Mouse (Mus musculus): Measurements from ENCODE around the gene Ipmk. TPM values are rescaled to one million over a fixed set of nuclear protein-coding genes. Genes with fewer than 3 reads are reported as not detected.
"Not testable (repeated sequence)": the region's sequence is repeated elsewhere in the genome, so short reads cannot be mapped to it uniquely, and the experiment has no call there.

Ipmk gene
- polyA plus RNA-seq, 1 experiment, result 12.0 TPM

GRCm38 (mm10) chr10:71371881-71372280 is 24.3 kb downstream of the Ipmk start:
- no peak for DNase-seq (ENCODE audit: low spot score)

- DNase-seq (ENCODE audit: low spot score), result no peak
These were observed 26.1 kb downstream of the Ipmk start for GRCm38 (mm10) chr10:71373706-71374105.

- DNase-seq (ENCODE audit: low spot score), result no peak
These were observed 28.5 kb downstream of the Ipmk start for GRCm38 (mm10) chr10:71376014-71376413.

GRCm38 (mm10) chr10:71380406-71380805 is 32.8 kb downstream of the Ipmk start:
- no peak for DNase-seq (ENCODE audit: low spot score)

GRCm38 (mm10) chr10:71381471-71382033 is 34.0 kb downstream of the Ipmk start:
- no peak for DNase-seq (ENCODE audit: low spot score)

- DNase-seq (ENCODE audit: low spot score), result no peak
These were observed 34.5 kb downstream of the Ipmk start for GRCm38 (mm10) chr10:71382109-71382508.

GRCm38 (mm10) chr10:71382858-71383551 is 35.4 kb downstream of the Ipmk start:
- DNase-seq (ENCODE audit: low spot score), result no peak

- DNase-seq (ENCODE audit: low spot score), result not testable (repeated sequence)
These were observed 36.0 kb downstream of the Ipmk start for GRCm38 (mm10) chr10:71383552-71383924.

GRCm38 (mm10) chr10:71384159-71385044 is 36.8 kb downstream of the Ipmk start:
- no peak for DNase-seq (ENCODE audit: low spot score)

GRCm38 (mm10) chr10:71389311-71389710 is 41.7 kb downstream of the Ipmk start:
- no peak for DNase-seq (ENCODE audit: low spot score)

GRCm38 (mm10) chr10:71398383-71399145 is 51.0 kb downstream of the Ipmk start:
- no peak for DNase-seq (ENCODE audit: low spot score)

GRCm38 (mm10) chr10:71399399-71399798 is 51.8 kb downstream of the Ipmk start:
- no peak for DNase-seq (ENCODE audit: low spot score)

GRCm38 (mm10) chr10:71399987-71400386 is 52.4 kb downstream of the Ipmk start:
- DNase-seq (ENCODE audit: low spot score), result no peak

- no peak for DNase-seq (ENCODE audit: low spot score)
These were observed 53.5 kb downstream of the Ipmk start for GRCm38 (mm10) chr10:71400818-71401646.

- DNase-seq (ENCODE audit: low spot score), result no peak
These were observed 56.1 kb downstream of the Ipmk start for GRCm38 (mm10) chr10:71403638-71404037.

GRCm38 (mm10) chr10:71405523-71406217 is 58.1 kb downstream of the Ipmk start:
- DNase-seq (ENCODE audit: low spot score), result no peak

- no peak for DNase-seq (ENCODE audit: low spot score)
These were observed 62.4 kb downstream of the Ipmk start for GRCm38 (mm10) chr10:71409948-71410347.

- DNase-seq (ENCODE audit: low spot score), result no peak
These were observed 65.8 kb downstream of the Ipmk start for GRCm38 (mm10) chr10:71413401-71413800.

- DNase-seq (ENCODE audit: low spot score), result no peak
These were observed 74.0 kb downstream of the Ipmk start for GRCm38 (mm10) chr10:71421531-71421930.

Measured in urinary bladder, adult 2 months (tissue).